Mouse (Mus musculus) left cerebral cortex, postnatal 4 days (tissue): ENCODE measurements around the gene Pim1. TPM values are rescaled to one million over a fixed set of nuclear protein-coding genes. Genes with fewer than 3 reads are reported as not detected.
"Not testable (repeated sequence)": the region's sequence is repeated elsewhere in the genome, so short reads cannot be mapped to it uniquely, and the experiment has no call there.

ENCODE experiments used
- DNase-seq: peaks from one replicate; pipeline ENCODE4 v3.0.0-alpha.2; 2022
- intact Hi-C: fragments of 180-260 bp; cut with DNase I; formaldehyde crosslinking; loops from one replicate; pipeline ENCODE4 v1.15.1; 2025
- total RNA-seq, 2 experiments: library from RNA; stranded (reverse); gene quantifications; 2 replicates each; pipeline ENCODE4 v1.2.3; 2021

The Pim1 gene
- total RNA-seq, 2 experiments from 2014 or later = 10.5 to 12.3 TPM

DNA sequence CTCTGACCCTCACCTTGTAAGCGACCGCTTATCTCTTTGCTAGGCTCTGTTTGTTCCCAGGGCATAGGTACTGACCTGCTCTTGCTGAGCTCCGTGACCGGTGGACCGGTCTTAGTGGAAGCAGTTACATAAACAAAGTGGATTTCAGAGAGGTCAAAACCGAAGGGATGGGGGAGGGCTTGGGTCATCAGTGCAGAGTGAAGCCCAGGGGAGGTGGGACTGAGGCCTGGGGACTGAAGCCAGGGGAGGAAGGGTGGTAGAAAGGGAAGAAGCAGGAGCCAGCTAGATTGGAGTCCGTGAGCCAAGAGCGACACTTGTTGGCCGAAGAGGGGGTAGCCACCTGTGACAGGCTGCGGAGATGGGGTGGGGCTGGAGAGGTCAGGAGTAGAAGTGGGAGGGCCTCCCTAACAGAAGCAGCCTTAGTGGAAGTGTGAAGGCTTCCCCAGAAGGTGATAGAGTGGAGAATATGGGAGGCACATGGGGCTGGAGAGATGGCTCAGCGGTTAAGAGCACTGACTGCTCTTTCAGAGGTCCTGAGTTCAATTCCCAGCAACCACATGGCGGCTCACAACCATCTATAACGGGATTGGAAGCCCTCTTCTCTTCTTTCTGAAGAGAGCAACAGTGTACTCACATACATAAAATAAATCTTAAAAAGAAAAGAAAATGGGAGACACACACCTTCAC is 22.6 kb downstream of the Pim1 start:
- intact Hi-C loops = loop anchor here (5.0 to 10.0 kb wide), 2 partner anchors 116 to 258 kb away; no protein-coding TSS in a partner anchor
- peak; percentile 68 for DNase-seq

DNA sequence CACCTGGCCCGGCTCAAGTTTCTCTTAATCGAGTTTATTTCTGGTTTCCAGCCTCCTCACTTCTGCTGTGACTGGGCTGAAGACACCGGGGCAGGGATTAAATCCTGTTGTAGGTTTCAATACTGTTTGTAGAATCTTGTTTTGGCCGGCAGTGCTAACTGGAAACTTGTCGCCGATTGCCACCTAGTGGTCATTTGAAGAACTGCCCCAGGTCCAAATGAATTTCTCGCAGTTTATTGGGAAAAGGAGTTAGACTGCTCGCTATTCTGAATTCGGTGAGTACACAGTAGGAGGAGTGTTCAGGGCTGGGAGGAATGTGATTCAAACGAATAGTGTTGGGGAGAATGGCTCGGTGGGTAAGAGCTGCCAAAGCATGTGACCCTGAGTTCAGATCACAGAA is 23.9 kb downstream of the Pim1 start:
- peak; percentile 71 for DNase-seq
- intact Hi-C loops = loop anchor here (5.0 to 10.0 kb wide), 2 partner anchors 117 to 260 kb away; no protein-coding TSS in a partner anchor

DNA sequence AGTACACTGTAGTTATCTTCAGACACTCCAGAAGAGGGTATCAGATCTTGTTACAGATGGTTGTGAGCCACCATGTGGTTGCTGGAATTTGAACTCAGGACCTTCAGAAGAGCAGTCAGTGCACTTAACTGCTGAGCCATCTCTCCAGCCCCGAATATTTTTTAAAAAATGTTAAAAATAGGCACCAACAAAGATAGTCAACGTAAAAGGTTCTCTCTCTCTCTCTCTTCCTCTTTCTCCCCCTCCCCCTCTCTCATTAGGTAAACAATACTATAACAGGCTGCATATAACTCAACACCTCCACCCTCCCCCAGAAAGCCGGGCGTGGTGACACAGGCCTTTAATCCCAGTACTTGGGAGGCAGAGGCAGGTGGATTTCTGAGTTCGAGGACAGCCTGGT is 28.1 kb downstream of the Pim1 start:
- not testable (repeated sequence) for DNase-seq
- intact Hi-C loops = loop anchor here (10.0 kb wide), 1 partner anchor 264 kb away; no protein-coding TSS in a partner anchor

DNA sequence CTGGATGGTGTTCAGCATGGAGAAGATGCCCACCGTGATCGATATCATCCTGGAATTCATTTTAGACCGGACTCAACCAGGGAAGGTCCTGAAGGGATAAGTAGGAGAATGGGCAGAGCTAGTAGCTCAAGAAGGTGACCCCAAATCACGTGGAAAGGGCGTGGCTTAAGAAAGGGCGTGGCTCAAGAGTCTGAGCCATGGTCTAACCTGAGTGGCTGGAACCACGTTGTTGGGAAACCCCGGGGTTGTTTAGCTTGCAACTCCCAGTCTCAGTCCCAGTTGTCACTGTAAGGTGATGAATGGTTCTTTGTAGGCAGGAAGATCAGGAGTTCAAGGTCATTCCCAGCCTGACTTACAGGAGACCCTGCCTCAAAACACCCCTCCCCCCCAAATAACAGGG is 29.2 kb downstream of the Pim1 start:
- no peak for DNase-seq
- intact Hi-C loops = loop anchor here (10.0 kb wide), 1 partner anchor 265 kb away; no protein-coding TSS in a partner anchor

DNA sequence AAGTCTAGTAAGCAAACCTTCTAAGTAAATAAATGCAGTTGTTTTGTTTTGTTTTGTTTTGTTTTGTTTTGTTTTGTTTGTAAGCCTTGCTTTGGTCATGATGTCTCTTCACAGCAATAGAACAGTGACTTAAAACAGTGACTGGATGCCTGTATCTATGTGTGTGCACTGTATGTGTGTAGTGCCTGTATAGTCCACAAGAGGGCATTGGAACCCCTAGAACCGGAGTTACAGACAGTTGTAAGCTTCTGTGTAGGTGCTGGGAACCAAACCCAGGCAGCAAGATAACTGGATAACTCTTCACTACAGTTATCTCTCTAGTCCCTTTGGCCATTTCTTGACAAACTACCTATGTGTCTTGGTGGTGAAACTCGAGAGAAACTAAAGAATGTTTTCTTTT is 35.1 kb downstream of the Pim1 start:
- no peak for DNase-seq
- intact Hi-C loops = no loop called here

DNA sequence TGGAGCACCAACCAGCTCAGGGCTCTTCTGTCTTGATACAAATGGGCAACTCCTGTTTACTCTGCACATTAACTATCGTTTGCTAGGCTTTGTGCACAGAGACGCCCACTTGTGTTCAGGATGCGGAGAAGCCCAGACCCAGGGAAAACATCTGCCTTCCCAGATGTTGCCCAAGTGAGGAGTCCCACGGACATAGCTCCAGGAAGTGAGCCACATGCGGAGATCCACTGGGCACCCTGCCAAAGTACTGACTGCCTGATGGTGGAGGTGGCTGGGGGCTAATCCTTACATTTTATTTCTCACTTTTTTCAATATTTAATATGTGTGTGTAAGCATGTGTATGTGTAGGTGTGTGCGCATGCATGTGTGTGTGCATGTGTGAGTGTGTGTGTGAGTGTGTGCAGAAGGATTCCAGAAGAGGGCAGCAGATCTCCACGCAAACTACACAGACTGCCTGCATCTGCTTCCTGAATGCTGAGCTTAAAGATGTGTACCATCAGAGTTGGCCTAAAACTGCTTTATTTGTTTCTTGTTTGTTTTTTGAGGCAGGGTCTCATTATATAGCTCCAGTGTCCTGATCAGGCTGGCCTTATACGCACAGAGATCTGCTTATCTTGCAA is 38.1 kb downstream of the Pim1 start:
- intact Hi-C loops = no loop called here
- peak; percentile 6 for DNase-seq

DNA sequence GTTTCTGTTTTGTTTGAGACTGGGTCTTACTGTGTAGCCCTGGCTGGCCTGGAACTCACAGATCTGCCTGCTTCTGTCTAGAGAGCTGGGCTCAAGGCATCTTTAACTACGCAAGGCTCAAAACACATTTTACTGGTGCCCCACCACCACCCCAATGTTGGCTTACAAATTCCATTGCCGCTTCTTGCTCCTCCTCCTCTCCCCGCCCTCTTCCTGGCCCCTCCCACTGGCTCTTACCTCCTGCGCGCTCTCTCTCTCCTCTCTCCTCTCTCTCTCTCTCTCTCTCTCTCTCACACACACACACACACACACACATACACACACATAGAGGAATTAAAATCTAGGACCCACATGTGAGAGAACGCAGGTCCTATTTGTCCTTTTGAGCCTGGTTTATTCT is 40.0 kb downstream of the Pim1 start:
- intact Hi-C loops = no loop called here

DNA sequence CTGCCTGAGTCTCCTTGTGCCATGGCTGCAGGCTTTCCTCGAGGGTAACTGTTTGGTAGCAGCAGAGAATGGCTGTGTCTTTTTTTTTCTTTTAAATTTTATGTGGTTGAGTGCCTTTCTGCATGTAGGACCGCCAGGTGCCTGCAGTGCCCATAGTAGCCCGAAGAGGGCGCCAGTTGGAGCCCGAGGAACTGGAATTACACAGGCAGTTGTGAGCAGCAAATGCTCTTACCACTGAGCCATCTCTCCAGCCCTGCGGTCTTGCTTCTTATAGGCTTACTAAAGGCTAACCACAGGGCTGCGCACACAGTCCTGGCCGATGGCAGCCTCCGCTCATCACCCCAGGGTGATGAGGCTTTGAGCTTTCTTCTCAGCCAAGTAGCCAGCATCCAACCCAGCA is 40.7 kb downstream of the Pim1 start:
- DNase-seq = no peak
- intact Hi-C loops = no loop called here

More for the DNA sequence above, 40.0 kb downstream of the Pim1 start:
- DNase-seq = no peak

DNA sequence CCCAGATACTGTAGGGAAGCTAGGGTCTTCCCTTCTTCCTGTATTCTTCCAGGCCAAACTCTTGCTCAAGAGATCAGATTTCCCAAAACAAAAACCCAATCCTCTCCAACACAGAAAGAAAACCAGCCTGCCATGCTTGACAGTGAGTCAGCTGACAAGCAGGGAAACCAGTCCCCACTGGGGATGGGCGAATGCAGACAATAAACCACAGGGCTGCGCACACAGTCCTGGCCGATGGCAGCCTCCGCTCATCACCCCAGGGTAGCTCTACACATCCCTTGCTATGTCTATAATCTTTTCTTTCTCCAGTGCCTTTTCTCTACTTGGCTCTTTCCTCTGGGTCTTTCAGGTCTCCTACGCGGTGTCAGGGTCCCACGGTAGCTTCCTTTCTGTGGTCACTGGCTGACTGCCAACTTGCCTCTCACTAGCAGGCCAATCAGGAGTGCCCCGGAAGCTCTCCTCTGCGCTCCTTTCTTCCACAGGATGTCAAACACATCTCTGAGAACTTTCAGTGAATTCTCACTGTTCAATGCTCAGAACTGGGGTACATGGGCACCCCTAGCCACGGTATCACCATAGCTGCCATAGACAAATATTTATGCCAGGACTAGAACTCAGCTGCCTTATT is 41.3 kb downstream of the Pim1 start:
- intact Hi-C loops = no loop called here
- no peak for DNase-seq

DNA sequence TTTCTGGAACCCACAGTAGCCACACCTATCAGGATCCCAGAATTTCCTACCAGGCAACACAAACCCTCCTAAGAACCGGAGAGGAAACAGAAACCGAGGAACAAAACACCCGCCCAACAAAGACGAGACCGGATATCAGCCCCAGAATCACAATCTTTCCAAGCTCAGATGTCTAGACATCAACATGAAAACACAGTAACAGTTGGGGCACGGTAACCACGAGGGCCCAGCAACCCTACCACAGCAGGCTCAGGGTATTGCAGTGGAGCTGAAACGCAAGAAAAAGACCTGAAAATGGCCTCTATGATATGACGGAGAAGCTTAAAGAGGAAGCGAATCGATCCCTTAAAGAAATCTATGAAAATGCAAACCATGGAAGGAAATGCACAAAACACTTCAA is 43.3 kb downstream of the Pim1 start:
- intact Hi-C loops = no loop called here

DNA sequence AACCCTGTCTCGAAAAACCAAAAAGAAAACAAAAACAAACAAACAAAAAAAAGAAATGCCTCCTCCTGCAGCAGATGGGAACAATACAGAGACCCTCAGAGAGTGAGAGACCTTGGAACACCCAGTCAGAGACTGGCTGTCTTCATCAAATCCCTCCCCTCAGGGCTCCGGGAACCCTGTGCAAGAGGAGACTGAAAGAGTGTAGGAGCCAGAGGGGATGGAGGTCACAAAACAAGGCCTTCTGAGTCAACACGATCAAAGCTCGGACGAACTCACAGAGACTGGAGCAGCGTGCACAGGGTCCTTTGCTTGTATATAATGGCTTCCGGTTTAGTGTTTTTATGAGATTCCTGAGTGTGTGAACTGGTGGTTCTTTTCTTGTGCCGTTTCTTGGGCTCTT is 49.9 kb downstream of the Pim1 start:
- no peak for DNase-seq
- intact Hi-C loops = no loop called here

More for the DNA sequence above, 43.3 kb downstream of the Pim1 start:
- no peak for DNase-seq

DNA sequence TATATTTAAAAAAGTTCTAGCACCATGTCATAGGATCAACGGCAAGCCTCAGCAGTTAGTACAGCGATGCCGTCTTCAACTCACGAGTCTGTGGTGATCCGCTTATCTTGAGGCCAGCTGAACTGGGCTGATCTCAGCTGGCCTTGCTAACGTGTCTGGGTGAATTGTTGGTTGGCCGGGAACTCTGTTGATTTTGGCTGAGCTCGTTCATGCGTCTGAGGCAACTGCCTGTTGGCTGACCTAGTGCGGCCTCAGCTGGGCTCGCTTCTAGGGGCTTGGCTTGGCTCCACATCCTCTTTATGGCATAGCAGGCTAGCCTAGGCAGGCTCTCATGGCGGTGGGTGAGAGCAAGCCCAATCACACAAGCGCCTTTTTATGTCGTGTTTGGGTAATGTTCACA is 50.9 kb downstream of the Pim1 start:
- intact Hi-C loops = no loop called here
- DNase-seq = peak; percentile 81

DNA sequence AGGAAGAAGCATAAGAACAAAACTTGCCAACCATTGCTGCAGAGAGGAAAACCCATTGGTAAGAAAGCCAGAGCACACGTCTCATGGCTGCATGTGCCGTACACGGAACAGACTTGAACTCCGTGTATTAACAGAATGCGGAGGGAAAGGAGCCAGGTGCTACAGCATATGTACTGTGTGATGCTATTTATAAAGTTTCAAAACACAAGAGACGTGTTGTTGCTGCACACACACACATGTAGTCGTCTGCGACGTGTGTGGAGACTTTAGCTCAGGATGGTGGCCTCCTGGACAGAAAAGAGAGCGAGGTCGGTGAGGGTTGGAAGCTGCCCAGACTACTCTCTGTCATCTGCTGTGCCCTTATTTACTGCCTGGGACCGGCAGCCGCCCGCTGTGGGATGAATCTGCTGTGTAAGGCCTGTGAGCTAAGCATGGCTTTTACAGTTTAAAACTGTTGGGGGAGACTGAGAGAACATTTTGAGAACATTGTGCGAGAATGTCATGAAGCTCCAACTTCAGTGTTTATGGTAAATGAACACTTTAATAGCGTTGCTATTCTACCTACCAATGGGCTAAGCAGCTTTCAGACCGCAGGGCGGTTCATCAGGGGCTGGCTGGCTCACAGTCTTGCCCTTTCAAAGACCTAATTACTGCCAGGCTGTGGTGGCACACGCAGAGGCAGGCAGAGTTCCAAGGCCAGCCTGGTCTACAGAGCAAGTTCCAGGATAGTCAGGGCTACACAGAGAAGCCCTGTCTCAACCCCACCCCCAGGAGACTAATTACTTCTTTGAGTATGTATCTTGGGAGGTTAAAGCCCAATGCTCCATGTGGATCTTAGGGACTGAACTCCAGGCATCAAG is 52.5 kb downstream of the Pim1 start:
- intact Hi-C loops = no loop called here
- no peak for DNase-seq

DNA sequence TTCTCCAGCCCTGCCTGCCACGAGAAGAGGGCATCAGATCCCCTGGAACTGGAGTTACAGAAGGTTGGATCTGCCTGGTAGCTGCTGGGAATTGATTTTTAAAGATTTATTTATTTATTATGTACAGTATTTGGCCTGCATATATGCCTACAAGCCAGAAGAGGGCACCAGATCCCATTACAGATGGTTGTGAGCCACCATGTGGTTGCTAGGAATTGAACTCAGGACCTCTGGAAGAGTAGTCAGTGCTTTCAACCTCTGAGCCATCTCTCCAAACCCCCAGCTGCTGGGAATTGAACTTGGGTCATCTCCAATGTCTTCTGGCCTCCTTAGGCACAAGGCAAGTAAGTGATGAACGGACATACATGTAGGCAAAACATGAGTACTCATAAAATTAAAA is 53.5 kb downstream of the Pim1 start:
- intact Hi-C loops = no loop called here
- DNase-seq = no peak

DNA sequence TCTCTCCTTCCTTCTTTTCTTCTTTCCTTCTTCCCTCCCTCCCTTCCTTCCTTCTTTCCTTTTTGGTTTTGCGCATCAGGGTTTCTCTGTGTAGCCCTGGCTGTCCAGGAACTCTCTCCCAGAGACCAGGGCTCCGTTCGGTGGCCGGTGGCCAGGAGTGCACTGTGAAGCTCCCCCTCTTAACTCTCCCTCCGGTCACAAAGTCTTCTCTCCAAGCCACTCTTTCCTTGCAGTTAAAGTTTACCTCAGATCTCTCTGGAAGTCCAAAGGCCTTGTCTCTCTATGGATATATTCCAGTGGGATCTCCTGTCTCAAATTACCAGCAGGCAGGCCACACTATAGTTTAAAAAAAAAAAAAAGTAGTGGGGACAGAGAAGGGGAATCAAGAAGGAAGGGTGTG is 54.7 kb downstream of the Pim1 start:
- intact Hi-C loops = no loop called here

More for the DNA sequence above, 54.7 kb downstream of the Pim1 start:
- DNase-seq = no peak

Other genes with a start within 250 kb of the Pim1 start
- 10 to 100 TPM; 35.1 to 40.5 TPM for gene Ppil1, start 226.6 kb upstream of the Pim1 start, total RNA-seq
- 100 to 1,000 TPM; 102 to 107 TPM for gene BC004004, start 222.0 kb upstream of the Pim1 start, total RNA-seq
- gene Pi16, start 173.1 kb upstream of the Pim1 start, total RNA-seq = 1 to 10 TPM; 1.4 to 2.0 TPM
- gene Mtch1, start 142.8 kb upstream of the Pim1 start, total RNA-seq = 100 to 1,000 TPM; 489 to 514 TPM
- gene Fgd2, start 129.8 kb upstream of the Pim1 start, total RNA-seq = 1 to 10 TPM; 4.5 to 6.4 TPM
- not detected for gene Gm17657, start 58.9 kb downstream of the Pim1 start, total RNA-seq
- gene Tbc1d22b, start 59.0 kb downstream of the Pim1 start, total RNA-seq = 10 to 100 TPM; 45.0 to 46.2 TPM
- gene Tmem217, start 61.6 kb downstream of the Pim1 start, total RNA-seq = not detected
- gene Rnf8, start 124.0 kb downstream of the Pim1 start, total RNA-seq = 10 to 100 TPM; 63.0 to 64.2 TPM
- 1 to 10 TPM; 4.9 to 5.5 TPM for gene Gm28043, start 124.1 kb downstream of the Pim1 start, total RNA-seq
- 10 to 100 TPM; 81.9 to 85.9 TPM for gene Cmtr1, start 169.8 kb downstream of the Pim1 start, total RNA-seq
- gene Ccdc167, start 226.3 kb downstream of the Pim1 start, total RNA-seq = 10 to 100 TPM; 11.6 to 13.5 TPM